Mouse (Mus musculus): Measurements from ENCODE around the gene Irs3.

GRCm38 (mm10) chr5:137685653-137686052 lies 40.1 kb upstream of the Irs3 start:
- TF ChIP-seq CTCF (IDR thresholded peaks at IDR 0.05; ENCODE audit: extremely low read depth, insufficient read depth, insufficient read length, insufficient replicate concordance): no peak
- no peak for TF ChIP-seq POLR2A (IDR thresholded peaks at IDR 0.05; ENCODE audit: low read depth, low read length)
